Mouse (Mus musculus) spleen, postnatal 14 days (tissue): ENCODE measurements around the gene Arl16.

Source experiments
- DNase-seq, 2 experiments: peaks; one replicate each; pipeline ENCODE4 v3.0.0; 2021 to 2022; ENCODE audit warnings: low spot score in 2 of 2

The Arl16 gene

DNA sequence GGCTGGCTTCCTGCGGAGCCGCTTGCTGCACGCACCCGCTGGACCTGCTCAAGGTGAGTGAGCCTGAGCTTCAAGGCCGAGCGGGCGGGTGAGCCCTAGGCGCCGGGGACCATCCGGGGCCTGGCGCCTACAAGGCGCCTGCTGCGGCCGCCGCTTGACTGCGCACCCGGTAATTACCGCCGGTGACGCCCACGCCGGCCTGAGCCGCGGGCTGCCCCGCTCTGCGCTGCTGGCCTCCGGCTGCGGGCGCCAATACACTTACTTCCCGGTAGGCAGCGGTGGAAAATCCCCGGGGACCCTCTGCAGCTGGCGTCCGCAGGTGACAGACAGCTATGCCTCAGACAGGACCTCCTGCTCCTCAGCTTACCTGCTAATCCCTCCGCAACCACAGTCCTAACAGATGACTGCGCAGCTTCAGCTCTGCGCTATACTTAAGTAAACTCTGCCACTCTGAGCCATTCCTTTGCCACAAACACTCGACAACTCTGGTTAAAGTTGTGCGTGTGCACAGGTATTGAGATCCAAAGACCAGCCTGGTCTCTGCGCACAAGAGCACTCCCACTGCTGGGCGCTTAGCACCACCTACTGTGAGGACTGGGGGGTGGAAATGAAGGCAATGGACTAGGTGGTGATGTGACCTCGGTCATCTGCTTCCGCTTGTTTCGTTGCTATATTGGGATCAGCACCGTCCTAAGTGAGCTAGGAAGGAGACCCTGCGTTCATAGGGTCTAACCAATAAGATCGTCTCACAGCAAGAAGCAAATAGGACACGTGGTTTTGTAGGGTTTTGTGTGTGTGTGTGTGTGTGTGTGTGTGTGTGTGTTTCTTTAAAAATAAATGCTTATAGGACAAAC is 24.8 kb upstream of the Arl16 start:
- DNase-seq = peak in 1 of 2 experiments; percentile 38

DNA sequence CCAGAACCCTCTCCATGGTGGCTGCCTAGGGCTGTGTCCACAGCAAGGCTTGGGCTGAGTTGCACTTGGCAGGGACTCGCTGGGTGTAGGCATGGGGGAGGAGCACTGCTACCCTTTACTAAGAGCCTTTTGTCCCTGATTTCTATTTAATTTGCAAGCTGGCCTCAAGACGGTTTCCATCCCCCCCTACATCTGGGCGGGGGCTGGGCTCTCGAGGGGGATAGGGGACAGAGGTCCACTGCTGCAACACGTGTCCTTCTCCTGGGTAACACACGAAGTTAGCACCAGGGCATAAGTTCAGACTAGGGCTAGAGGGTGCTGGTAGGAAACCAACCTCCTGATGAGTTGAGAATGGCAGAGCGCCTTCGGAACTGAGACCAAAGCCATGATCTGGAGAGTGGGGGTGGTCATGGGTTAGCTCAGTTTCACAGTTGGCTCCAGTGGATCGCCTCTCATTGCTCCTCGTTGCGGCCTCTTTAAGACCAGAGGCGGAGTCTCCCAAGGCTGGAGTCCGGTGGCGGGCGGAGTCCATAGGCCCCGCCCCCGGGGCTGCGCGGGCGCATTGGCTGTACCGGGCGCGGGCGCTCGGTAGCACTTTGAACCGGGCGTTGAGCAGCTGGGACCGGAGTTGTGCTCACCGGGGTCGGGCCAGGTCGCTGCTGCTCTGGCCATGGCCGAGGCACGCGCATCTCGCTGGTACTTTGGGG is 24.1 kb upstream of the Arl16 start, which contains the start of gene Slc25a10:
Gene Slc25a10 (plus strand): TSS at position 524 of the 707 bp plus-strand sequence.
- DNase-seq = peak; percentile 76 to 81

DNA sequence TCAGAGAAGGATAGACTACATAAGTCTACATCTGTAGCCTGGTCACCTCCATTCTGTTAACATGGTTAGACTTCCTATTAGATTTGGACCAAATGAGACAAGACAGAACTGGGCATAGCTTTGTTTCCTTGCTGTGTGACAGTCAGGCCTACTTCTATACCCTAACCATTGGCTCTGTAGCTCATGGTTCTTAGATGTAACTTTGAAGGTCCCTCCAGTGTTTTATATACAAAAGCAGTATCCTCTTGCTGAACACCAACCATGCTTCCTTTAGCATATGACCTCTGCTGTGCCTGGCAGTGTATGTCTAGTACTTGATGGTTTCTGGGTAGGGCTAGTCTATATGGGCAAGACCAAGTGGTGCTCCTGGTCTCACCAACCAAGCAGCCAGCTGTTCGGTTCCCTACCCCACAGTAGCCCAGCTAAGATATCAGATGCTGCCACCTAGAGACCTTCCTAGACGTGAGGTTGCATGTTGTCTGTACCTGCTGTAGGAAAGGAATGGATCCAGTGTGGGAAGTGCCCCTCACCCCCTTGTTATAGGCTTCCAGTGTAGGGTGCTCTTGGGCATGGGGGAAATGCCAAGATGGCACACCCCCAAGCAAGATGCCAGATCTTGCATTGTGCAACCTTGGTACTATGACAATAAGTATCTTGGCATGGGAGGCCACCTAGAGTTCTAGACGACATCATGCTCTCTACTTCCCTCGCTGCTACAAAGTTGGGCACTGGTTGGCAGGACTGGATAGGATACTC is 23.1 kb upstream of the Arl16 start:
- no peak for DNase-seq

DNA sequence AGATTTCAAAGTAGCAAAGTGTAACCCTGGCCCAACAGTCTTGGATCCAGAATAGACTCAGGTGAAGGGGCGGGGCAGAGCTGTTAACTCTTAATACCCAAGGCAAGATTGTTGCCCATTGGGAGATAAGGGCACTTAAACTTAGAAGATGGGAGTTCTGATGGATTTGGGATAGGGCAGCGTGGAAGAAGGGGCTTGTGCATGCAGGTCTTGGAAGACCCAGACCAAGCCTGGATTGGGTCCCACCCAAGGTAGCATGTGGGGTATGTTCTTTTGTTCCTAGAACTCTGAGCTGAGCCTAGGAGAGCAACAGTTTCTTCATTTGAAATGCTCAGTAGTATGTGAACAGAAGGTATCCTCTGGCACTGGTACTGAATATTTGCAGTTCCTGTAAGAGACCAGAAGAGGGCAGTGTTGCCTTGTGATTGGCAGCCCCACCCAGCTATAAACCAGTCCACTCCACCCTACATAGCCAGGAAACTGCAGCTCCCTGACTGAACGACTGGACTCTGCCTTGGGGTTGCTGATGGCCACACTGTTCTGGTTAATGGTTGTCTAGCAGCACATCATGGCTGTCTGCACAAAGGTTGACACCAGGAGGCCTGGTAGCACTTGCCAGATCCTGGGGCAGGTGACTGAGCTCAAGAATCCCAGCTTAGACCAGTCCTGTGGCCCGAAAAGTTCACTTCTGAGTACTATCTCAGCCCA is 21.8 kb upstream of the Arl16 start:
- peak in 1 of 2 experiments; percentile 56 for DNase-seq

DNA sequence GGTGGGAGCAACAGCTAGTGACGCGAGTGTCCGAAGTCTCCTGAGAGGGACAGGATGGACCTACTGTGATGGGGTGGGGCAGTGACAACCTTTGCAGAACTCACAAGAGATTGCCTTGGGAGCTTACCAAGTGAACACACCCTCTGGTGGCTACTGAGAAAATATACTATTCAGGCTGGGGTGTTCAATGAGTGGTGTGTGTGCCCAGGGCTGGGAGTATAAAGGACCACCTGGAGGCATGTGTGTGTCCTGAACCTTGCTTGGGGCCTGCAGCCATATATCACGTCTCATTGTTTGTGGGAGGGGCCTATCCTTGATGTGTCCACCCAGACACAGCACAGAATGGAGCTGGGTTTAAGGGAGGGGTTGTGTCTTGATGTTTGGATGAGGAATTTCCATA is 21.1 kb upstream of the Arl16 start:
- DNase-seq = no peak

DNA sequence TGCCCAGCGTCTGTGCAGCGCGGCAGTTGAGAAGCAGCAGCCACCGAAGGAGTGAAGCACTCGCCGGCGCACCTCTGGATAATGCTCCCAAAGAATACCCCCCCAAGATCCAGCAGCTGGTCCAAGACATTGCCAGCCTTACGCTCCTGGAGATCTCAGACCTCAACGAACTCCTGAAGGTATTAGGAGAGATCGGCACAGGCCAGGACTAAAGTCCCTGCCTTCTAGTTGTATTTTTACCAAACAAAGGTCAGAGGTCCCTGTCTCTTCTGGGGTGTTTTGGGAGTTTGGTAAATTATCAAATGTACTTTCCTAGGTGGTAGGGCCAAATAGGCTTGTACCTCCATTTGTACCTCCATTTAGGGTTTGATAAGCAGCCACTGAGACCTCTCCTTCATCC is 17.8 kb upstream of the Arl16 start:
- no peak for DNase-seq

DNA sequence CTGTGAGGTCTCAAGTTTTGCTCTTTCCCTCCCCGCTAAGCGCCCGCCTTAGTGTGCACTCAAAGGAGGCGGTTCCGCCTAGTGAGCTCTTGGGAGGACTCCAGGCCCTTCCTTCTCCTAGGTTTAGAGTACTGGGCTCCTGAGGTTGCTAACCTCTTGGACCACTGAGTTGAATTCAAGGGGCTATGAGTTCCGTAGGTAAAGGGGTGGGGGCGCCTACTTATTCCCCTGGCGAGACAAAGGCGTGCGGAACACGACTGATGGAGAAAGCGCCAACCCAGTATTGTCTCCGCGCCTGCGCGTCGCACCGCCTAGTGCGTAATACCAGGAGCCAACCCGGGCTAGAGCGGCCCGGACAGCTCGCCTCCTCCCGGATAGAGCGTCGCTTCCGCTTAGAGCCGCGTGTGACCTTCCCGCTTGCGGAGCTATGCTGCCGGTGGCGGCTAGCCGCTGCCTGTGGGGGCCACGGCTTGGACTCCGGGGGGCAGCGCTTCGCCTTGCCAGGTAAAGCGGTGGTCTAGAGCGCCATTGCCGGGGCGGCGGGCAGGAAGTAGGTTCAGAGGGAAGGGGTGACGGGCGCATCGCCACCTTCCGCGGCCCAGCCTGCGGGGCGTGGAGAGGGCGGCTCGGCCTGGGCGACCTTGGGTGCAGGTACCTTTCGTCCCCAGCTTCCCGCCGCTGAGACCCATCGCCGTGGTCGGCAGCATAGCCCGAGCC is 17.0 kb upstream of the Arl16 start, which contains the start of gene Mrpl12:
Gene Mrpl12 (plus strand): TSS at position 349 of the 717 bp plus-strand sequence.
- DNase-seq = peak; percentile 74 to 79

DNA sequence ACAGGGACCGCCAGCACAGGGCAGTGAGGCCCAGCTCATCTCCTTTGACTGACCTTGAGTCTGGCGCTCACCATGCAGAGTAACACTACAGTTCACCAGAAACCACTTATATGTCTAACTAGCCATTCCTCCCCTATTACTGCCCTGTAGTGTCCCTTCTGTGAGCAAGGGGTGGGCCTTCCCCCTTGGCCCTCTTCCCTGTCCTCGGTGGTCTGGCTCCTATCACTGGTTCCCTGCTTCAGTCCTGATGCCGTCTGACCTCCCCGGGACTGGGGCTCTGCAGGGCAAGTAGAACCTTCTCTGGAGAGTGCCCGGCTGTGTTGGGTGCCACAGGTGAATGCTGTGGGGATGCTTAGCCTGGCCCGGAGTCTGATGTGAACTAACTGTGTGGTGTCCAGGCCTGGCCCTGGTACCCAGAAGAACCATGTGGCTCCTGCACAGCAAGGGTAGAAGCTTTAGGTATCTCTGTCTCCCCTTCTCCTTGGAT is 16.1 kb upstream of the Arl16 start:
- DNase-seq = no peak

DNA sequence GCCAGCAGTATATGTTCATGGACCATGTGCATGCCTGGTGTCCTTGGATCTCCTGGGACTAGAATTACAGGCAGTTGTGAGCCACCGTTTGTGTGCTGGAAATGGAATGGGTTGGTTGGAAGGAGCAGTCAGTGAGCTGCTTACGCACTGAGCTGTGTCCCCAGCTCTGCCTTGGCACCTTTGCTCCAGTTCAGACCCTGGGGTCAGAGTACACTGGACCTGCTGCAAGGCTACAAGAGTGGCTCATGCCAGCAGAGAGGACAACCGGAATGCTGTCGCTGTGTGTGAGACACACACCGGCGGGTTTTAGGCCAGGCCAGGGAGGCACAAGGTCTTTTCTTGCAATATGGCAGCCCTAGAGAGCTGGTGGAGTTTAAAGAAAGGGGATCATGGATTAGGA is 4.6 kb upstream of the Arl16 start:
- DNase-seq = no peak

DNA sequence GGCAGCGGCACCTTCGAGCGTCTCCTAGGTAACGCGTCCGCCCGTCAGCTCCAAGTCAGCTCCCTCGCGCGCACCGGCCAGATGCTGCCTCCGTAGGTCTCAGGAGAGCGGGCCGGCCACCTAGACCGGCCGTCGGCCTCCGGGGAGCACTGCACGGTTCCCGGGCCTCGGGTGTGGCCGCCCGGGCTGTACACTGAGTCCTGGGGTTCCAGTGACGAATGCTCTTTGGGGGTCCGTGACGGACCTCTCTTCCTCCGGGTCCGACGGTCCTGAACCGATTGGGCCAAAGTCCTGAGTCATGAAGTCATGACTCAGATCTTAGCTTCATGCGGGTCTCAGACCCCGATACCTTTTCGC is 307 bp upstream of the Arl16 start:
- no peak for DNase-seq

DNA sequence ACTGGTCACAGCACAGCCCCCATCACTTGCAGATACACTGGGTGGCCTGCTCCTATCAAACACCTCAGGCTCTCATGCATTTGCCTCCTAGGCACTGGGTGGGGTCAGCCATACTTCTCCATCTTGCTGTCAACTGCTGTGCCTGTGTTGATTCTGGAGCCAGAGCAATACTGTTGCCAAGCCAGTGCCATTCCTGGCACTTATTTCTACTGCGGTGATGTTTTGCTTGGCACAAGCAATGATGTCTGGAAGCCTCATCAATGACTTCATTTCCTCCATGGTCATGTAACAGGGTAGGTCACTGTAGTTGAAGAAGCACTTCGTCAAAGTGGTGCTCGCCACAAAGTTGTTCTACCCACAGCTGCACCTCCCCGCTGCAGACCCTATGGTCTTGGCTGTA is 1.9 kb downstream of the Arl16 start:
- DNase-seq = no peak

DNA sequence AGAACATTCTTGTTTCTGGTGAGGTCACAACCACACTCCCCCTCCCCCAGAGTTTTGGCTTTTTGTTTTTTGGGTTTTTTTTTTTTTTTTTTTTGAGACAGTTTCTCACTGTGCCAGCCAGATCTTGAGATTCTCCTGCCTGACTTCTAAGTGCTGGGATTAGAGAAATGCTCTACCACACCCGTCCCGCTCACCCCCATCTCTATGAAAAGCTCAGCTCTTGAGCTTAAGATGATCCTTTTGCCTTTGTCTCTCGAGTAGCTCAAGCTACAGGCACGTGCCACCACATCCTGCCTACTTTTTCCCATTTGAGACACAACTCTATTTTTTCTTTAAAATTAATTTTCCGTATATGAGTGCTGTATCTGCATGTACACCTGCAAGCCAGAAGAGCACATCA is 3.0 kb downstream of the Arl16 start:
- DNase-seq = no peak

DNA sequence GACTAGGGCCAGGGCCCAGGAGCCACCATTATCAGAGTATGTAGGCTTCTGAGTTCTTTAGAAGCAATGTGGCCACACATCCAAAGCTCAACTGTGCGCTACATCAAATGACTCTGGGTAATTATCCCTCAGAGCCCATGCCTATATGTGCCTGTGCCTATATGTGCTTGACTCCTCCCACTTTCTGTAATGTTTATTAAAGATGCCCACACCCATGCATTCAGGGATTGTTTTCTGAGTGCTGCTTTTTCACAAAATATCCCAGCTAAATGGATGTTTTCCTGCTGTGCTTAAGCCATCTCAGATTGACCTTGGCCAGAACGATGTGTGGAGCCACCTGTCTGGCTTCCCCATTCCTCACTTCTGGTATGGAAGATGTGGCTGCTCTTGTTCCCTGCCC is 3.9 kb downstream of the Arl16 start:
- DNase-seq = no peak

DNA sequence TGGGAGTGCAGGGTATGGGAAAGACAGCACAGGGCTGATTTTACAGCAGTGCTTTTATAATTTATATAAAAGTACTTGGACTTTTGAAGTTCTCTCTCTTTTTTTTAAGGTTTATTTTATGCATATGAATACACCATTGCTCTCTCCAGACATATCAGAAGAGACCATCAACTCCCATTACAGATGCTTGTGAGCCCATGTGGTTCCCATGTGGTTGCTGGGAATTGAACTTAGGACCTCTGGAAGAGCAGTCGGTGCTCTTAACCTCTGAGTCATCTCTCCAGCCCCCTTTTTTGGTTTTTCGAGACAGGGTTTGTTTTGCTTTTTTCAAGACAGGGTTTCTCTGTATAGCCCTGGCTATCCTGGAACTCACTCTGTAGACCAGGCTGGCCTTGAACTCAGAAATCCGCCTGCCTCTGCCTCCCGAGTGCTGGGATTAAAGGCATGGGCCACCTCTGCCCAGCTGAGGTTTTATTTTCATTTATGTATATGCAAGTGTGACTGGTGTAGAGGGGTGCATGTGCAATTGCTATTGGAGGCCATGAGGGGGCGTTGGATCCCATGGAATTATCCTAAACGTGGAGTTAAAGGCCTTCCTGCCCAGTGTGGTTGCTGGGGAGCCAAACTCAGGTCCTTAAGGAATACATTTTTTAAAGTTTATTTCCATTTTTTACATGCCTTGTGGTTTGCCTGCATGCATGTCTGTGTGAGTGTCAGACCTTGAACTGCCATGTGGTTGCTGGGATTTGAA is 8.4 kb downstream of the Arl16 start:
- no peak for DNase-seq

DNA sequence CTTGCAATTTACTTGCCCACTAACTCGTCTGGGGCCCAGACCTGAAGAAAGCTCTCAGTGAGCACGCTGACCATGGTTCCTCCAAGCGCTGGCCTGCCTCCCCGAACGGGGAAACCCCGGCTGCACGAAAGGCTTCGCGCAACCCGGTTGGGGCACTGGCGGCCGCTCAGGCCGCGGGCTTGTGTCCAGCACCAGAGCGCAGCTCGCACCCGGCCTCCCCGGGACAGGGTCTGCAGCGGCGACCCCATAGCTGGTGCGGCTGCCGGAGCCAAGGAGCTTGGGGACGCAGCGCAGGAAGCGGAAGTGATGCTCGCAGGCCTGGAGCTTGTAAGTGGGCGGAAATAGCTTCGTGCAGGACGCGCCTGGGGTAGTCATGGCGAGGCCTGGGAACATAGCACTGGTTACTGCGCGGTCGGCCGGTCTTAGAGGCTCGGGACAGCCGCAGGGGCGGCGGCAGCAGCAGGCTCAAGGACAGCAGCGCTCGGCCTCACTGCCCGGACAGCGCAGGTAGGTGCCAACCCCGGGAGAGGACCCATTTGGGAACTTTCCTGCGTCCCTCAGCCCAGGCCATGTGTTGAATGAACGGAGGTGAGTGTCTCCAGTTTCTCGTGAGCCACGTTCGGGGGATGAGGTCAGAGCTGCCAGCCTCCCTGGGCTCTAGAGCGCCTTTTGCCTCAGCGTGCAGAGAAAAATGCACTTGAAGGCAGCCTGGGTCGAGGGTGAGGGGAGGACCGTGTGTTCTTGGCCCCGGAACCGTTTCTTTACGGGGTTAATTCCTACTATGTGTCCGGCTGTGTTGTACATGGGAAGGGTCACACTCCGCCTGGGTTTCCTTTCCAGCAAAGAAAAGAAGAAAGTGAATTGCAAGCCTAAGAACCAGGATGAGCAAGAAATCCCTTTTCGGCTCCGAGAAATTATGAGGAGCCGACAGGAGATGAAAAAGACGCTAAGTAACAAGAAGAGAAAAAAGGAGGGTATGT is 9.3 kb downstream of the Arl16 start, which contains the start of the genes Oxld1 and Ccdc137:
Gene Oxld1 (minus strand): TSS at position 297 of the 980 bp plus-strand sequence.
Gene Ccdc137 (plus strand): TSS at position 344 of the 980 bp plus-strand sequence.
- peak; percentile 50 to 63 for DNase-seq

DNA sequence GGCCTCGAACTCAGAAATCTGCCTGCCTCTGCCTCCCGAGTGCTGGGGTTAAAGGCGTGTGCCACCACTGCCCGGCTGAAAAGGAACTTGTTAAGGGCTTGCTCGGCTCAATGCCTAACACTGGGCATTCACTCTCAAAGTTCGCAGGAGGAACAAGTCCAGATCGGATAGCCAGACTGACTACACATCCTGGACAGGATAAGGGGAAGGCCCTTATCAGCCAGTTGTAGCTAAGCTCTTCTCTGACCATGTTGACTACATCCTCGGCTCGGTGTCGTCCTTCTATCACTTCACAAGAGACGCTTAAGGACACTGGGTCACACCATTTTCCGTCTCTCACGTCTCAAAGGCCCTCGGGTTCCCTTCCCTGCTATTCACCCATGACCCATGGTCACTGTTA is 10.0 kb downstream of the Arl16 start:
- DNase-seq = no peak

DNA sequence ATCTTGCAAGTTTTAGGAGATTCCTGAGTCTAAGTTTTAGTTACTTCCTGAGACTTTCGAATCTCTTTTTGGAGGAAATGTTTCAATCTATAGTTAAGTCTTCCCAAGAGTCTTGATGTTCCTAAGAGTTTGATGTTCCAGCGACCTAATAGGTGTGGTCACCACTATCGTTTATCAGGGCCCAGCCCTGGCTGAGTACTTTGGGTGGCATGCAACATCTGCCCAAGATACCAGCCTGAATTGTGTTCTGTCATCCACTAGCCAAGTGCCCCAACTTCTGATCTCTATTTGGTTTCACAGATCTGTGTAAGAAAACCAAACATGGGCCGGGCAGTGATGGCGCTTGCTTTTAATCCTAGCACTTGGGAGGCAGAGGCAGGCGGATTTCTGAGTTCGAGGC is 12.0 kb downstream of the Arl16 start:
- no peak for DNase-seq

DNA sequence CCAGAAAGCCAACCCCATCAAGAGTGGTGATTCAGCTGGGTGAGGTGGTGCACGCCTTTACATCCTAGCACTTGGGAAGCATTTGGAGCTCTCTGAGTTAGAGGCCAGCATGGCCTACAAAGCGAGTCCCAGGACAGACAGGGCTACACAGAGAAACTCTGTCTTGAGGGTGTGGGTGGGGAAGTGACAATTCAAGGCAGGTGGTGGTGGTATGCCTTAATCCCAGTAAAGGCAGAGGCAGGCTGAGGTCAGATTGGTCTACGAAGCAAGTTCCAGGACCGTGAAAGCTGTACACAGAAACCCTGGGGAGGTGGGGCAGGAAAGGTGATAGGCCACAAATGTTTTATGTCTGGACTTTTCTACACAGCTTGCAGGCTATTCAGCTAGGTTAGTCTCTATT is 12.4 kb downstream of the Arl16 start:
- DNase-seq = no peak

DNA sequence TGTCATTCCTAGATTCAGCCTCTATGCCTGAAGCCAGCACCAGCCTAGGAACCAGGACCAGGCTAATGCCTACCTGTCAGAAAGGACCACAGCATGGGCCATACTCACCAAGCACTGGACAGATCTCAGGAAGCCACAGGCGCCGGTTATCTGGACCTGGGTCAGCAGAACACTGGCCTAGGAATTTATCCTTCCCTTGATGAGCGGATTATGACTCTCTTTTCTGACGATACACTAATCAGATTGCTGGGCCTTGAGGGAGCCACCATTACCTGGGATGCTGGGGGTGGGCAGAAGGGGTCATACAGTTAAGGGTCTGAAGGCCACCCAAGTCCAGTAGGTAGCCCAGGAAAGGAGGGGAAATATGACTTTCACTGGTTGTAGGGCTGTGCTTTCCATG is 14.1 kb downstream of the Arl16 start, which contains the start of gene Pde6g:
Gene Pde6g (minus strand): TSS at position 195 of the 400 bp plus-strand sequence.
- no peak for DNase-seq
